Mouse (Mus musculus) layer of hippocampus, adult 18-20 months (tissue): ENCODE measurements around the gene Pdcd2l. TPM values are rescaled to one million over a fixed set of nuclear protein-coding genes. Genes with fewer than 3 reads are reported as not detected.
"Not testable (repeated sequence)": the region's sequence is repeated elsewhere in the genome, so short reads cannot be mapped to it uniquely, and the experiment has no call there.

Source experiments
- DNase-seq, 2 experiments: peaks; one replicate each; pipeline ENCODE4 v3.0.0; 2022; ENCODE audit warnings: low spot score in 2 of 2
- total RNA-seq, 2 experiments: library from RNA; stranded (reverse); gene quantifications; 2 replicates each; pipeline ENCODE4 v1.2.3; 2021

Gene Pdcd2l
- total RNA-seq, 2 experiments from 2014 or later, result 22.4 to 24.5 TPM

DNA sequence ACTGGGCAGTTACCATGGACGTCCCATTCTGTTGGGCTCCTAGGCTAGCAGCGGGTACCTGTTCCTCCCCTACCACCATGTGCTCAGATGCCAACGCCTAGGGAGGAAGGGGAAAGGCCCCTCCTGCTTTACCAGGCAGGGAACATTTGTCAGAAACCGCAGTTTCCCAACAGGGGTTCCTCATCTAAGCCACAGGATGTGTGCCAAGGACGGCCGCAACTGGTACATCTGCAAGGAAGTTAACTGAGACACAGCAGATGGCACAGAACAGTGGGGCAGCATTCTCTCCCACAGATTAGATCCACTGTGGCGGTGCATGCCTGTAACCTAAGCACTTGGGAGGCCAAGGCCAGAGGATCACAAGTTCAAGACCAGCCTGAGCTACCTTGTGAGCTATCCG, 18.2 kb upstream of the Pdcd2l start:
- no peak for DNase-seq

DNA sequence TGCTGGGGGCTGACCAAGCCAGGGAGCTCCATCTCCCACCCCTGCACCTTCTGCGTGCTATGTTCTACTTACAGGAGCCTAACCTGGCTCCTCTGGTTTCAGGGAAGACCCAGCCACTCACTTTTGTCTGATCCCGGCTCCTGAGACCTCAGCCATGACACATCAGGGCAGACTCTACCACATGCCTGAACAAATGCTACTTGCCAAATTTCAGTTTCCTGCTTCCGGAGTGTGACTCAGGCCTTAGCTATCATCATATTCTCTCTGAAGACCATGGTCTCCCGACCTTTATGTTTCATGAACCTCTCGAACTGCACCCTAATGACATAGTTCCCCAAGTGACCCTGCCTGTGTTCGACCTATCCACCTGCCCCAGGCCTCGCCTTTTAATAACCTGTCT, 16.8 kb upstream of the Pdcd2l start:
- no peak for DNase-seq

DNA sequence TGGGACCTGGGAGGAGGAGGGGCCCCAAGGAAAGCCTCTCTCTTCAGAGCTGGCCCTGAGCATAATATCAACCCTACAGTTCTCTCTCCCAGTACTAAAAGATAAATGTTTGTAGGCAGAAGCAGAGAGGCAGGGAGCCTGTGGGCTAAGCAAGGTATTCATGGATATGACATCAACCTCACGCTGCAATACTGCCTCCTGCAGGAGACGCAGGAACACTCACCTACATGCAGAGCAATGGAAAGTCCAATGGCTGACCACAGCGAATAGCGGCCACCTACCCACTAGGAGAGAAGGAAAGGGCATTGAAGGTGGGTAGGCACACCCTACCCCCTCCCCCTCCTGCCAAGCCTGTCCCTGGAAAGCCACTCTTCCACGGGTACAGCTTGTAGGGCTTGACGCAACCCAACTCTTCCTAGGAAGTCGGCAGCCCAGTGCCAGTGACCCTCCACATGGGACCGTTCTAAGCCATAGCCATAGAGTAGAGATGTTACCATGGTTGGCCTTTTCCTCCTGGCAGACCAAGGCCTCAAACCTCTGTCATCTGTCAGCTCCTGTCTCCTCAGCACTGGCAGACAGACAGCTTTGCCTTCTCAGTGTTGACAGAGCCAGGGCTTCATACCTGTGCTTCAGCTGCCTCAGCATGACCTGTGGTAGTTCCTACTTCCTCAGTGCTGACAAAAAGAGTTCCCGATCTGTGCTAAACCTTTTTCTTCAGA, 11.7 kb upstream of the Pdcd2l start:
- DNase-seq, result no peak

- DNase-seq, result no peak
Observed at GRCm38 (mm10) chr7:34206331-34206730, 9.9 kb upstream of the Pdcd2l start.

DNA sequence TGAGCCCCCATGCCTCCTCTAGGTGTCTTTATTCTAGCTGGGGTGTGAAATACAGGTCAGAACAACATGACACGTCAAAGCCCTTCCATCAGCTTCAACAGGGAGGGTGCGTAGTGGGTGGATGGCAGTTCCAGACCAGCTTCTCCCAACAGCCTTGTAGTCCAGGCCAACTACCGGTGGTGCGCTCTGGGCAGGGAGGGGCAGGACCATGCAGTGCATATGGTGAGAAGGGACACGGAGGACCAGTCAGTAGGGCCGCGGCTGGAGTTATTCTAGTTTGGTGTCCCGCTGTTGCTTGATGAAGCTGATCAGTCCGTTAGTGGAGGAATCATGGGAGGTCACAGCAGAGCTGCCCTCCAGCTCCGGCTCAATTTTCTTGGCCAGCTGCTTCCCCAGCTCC, 5.7 kb upstream of the Pdcd2l start:
- not testable (repeated sequence) for DNase-seq

- no peak for DNase-seq
Observed at GRCm38 (mm10) chr7:34200829-34201228, 4.4 kb upstream of the Pdcd2l start.

DNA sequence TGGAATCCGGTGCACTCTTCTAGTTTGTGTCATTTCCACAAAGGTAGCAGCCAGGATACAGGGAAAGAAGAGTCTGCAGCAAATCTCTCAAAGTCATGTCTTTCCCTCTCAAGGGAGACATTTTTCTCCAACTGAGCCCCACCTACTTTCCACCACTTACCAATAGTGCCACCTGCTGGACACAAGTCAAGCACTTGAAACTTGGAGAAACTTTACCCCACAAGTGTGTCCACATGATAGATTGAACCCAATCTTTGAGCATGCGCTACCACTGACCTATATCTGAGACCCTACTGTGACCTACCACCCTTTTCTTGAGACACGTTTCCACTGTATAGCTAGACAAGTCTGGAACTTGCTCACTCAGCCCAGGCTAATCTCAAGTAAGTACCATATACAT, 1.9 kb upstream of the Pdcd2l start:
- DNase-seq, result peak in 1 of 2 experiments; percentile 23

DNA sequence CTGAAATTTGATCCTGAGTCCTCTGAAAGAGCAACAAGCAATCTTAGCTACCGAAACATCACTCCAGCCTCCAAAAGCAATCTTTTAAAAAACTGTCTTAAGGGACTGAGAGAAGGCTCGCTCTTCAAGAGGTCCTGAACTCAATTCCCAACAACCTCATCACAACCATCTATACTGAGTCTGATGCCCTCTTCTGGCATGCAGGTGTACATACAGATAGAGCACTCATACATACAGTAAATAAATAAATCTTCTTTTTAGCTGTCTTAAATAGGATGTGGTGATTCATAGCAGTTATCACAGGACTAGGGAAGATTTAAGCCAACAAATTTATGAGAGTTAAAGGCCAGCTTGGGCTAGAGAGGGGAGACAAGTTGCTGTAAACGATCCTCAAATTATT, 829 bp downstream of the Pdcd2l start:
- no peak for DNase-seq

- DNase-seq, result no peak
Observed at GRCm38 (mm10) chr7:34192825-34193224, 3.6 kb downstream of the Pdcd2l start.

DNA sequence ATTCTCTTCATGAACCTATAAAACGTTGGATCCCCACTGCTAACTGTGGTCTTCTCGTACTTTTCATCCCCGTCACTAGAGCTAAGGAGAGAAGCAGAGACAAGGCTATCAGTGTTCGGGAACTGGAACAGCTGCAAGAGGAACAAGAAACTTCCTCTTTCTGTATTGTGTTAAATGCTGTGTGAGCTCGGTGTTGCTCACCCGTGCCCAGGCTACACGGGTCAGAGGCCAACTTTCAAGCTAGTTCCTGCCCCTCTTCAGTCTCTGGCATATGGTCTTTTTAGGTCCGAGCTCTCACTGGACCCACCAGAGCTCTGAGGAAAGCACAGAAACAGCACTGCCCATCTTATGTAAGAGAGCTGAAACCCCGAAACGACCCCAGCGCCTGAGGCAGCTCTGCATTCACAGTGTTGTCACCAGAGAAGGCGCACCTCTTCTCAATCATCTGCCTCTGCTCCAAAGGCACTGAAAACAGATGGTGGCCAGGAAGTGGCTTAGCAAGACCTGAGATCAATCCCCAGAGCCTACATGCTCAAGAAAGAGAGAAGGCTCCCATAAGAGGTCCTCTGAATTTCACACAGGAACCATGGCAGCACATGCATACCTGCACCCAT, 7.0 kb downstream of the Pdcd2l start:
- no peak for DNase-seq

DNA sequence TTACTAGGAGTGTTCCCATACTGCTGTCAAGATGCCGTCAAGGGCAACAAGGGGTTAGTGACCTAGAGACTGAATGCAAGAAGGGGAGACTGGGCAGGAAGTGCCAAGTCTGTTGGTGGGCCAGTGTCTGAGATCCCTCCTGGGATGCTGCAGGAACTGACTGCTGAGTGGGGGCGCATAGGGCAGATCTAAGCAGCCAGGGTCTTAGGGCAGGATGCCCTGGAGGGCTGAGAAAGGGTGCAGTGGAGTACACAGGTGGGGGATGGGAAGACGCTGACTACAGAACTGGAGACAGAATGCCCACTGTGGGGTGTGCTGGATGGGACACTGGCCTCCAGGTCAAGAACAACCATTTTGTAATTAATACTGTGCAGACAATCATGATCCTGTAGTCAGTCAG, 12.7 kb downstream of the Pdcd2l start:
- no peak for DNase-seq

DNA sequence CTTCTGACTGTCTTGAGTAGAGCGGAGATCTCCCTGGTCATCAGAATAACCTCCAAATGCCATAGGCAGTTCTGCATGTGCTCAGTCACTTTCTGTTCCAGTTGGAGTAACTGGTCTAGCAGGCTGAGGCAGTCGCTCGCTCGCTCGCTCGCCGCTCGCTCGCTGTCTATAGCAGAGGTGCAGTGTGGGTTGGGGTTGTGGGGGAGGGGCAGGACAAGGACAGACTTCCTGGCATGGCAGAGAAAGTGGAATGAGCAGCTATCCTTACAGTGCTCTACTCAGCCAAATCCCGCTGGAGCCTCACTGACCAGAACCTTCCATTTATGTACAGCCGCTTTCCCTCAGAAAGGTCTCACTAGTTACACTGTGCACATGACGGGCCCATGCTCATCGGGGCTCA, 13.1 kb downstream of the Pdcd2l start:
- no peak for DNase-seq

DNA sequence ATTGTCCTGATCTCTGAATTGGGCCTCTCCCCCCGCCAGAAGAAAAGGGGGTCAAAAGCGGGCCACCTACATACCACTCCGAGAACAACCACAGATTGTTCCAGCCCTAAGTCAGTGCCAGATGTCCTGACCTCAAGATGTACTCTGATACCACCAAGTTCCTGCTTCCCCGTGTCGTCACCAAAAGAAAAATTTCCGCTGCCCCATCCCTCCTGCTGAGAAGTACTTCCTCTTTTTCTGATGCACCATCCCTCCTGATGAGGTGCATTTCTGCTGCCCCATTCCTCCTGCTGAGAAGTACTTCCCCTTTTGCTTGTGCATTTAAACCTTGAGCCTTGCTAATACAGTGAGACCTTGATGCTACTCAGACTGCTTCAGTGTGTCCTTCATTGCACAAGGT, 20.2 kb downstream of the Pdcd2l start:
- not testable (repeated sequence) for DNase-seq

DNA sequence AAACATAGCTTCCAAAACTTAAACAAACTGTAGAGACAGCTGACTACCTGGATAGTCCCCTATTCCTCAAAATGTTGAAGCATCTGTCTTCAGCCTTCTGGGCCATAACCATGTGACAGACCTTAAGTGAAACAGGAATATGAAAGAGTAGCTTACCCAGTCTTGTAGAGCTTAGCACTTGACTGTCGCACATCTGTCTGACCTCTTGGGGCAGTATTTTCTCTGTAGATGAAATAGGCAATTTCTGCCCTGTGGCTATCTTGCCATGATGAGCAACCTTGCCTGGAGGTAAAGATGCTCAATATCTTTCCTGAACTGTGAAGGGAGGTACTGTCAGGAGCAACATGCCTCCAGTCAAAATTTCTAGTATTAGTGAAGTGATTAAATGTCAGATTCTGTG, 24.2 kb downstream of the Pdcd2l start:
- no peak for DNase-seq

GRCm38 (mm10) chr7:34169454-34169853, 27.0 kb downstream of the Pdcd2l start, which contains the start of gene Uba2:
Uba2 (minus strand) TSS chr7:34169599.
- no peak for DNase-seq

GRCm38 (mm10) chr7:34168470-34169251, 27.8 kb downstream of the Pdcd2l start:
- peak; percentile 85 to 96 for DNase-seq

DNA sequence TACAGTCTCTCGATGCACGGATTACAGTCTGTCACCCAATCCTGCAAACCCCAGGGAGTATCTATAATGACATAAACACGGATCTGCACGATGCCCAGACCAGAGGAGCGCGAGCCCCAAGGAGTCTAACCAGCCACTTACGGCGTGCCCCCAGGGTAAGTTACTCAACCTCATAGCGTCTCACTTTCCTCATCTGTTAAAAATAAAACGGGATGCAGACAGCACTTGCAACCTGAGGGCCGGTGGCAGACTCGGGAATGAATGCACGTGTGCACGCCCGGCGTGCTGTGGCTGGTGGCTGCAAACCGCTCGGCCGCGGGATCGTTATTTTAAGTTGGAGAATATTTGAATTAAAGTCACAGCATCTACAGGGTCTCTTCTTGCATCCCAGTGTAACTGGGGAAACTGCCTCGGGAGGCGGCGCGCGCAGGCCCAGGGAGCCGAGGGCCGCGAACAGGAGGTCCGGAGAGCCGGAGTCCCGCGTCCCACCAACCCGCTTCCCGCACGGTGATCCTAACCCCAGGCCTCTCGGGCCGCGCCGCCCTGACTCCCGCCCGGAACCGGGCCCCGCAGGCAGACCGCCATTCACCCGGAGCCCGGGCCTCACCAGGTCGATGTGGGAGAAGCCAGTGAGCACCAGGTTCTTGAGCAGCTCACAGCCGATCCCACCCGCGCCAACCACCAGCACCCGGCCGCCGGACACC, 28.5 kb downstream of the Pdcd2l start:
- no peak for DNase-seq

DNA sequence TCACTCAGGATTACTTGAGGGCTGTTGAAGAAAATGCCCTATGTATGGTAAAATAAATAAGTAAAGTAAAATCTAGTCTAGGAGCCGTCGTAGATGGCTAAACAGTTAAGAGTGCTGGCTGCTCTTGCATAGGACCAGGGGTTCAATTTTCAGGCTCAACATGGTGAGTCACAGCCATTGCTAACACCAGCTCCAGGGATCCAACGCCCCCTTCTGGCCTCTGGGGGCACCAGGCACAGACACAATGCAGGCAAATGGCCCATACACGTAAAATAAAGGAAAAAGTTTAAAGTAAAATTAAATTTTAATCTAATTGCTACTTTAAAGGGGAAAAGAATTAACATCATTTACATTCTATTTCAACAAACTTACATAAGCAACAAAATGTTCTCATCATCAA, 29.6 kb downstream of the Pdcd2l start:
- DNase-seq, result no peak

DNA sequence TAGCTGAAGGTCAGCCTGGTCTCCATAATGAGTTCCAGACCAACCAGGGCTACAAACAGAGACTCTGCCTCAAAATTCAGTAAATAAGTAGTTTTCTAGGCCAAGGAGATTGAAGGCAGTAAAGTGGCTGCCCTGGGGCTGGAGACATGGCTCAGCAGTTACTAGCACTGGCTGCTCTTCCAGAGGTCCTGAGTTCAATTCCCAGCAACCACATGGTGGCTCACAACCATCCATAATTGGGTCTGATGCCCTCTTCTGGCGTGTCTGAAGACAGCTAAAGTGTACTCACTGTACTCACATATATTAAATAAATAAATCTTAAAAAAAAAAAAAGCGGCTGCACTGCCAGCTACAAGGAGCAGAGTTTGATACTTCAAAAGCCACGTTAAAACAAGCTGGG, 30.5 kb downstream of the Pdcd2l start:
- no peak for DNase-seq

DNA sequence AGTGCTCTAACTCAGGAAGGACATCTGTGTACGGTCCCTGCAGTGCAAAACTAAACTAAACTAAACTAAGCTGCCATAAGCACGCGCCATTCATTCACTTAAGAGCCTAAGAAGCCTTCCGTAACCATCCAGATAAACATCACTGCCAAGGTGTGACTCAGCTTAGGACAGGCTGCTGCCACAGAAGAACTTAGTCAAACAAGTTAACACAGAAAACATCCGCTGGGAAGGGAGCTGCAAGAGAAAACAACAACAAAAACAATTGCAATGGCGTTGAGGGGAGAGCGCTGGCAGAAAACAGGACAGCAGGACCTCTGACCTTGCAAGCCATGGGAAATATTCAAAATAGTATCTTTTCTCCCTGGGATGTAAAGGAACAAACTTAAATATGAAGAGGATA, 31.8 kb downstream of the Pdcd2l start:
- DNase-seq, result no peak

- DNase-seq, result no peak
Observed at GRCm38 (mm10) chr7:34159167-34159566, 37.3 kb downstream of the Pdcd2l start.

GRCm38 (mm10) chr7:34157994-34158393, 38.5 kb downstream of the Pdcd2l start:
- DNase-seq, result no peak
